Mouse (Mus musculus) MEL (cell line): ENCODE results near the gene Serpinb12.

ENCODE experiments used
- EP300 ChIP-seq, 2 experiments: IDR thresholded peaks; 2 replicates each; pipeline ENCODE4 v1.6.1; 2011; ENCODE audit warnings: improper control_type of control experiment in 2 of 2, low read length in 2 of 2, low read depth in 1 of 2, mild to moderate bottlenecking in 1 of 2
- ETS1 ChIP-seq: IDR thresholded peaks from 2 replicates; pipeline ENCODE4 v1.6.1; 2012; ENCODE audit warnings: low read depth, mild to moderate bottlenecking, inconsistent platforms, low read length, improper control_type of control experiment, moderate library complexity
- GATA1 ChIP-seq: IDR thresholded peaks from 2 replicates; pipeline ENCODE4 v1.6.1; 2011; ENCODE audit warnings: low read depth, low read length, improper control_type of control experiment
- NELFE ChIP-seq: IDR thresholded peaks from 2 replicates; pipeline ENCODE4 v1.6.1; 2011; ENCODE audit warnings: low read depth, low read length, improper control_type of control experiment

DNA sequence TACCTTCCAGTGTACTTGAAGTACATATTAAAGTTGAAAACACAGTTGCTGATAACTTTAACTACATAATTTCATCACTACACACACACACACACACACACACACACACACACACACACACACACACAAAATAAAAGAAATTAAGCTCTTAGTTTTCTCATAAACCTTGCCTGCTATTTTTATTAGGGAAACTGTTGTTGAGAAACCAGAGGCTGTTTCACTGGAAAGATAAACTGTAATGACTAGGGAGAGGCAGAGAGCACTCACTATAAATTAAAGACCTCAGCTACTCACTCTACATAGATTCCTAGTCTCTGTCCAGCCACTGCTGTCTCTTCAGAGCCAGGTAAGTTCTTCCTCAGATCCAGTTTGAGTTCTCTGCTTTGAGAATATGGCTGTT, 46.4 kb downstream of the Serpinb12 start, which contains the start of gene Serpinb13:
- TF ChIP-seq ETS1 (no peak), NELFE (no peak), EP300 (IDR thresholded peaks at IDR 0.05; ENCODE audit: low read depth in 1 of 2, low read length in 2 of 2) (no peak), GATA1 (no peak)
